Mouse (Mus musculus) limb, embryonic 11.5 days (tissue): ENCODE data around the gene Keg1. TPM values are rescaled to one million over a fixed set of nuclear protein-coding genes. Genes with fewer than 3 reads are reported as not detected.
"Not testable (repeated sequence)": the region's sequence is repeated elsewhere in the genome, so short reads cannot be mapped to it uniquely, and the experiment has no call there.

Experiments used
- ATAC-seq: fragments of 200-750 bp; cut with Nextera tagmentation; 2 replicates; pipeline ENCODE4 v1.8.0; 2017; ENCODE audit warnings: low read depth; ENCODE audit not compliant: insufficient number of reproducible peaks, low FRiP score, low TSS enrichment
- DNase-seq: peaks from one replicate; pipeline ENCODE4 v3.0.0-alpha.2; 2015; ENCODE audit warnings: low spot score
- H3K27ac ChIP-seq: fragments of 300-500 bp; sonication (generic); replicated peaks from 2 replicates; pipeline ENCODE4 v1.5.1; 2014; ENCODE audit warnings: low read depth, mild to moderate bottlenecking, low read length
- H3K27me3 ChIP-seq: fragments of 300-500 bp; sonication (generic); 2 replicates; pipeline ENCODE4 v1.6.1; 2014; ENCODE audit warnings: mild to moderate bottlenecking, low read length, mixed read lengths; ENCODE audit not compliant: control insufficient read depth, insufficient read depth
- H3K36me3 ChIP-seq: fragments of 300-500 bp; sonication (generic); 2 replicates; pipeline ENCODE4 v1.6.1; 2014; ENCODE audit warnings: mild to moderate bottlenecking, low read length, moderate library complexity, mixed read lengths; ENCODE audit not compliant: control insufficient read depth, insufficient read depth
- H3K4me1 ChIP-seq: fragments of 300-500 bp; sonication (generic); 2 replicates; pipeline ENCODE4 v1.6.1; 2014; ENCODE audit warnings: low read length, mixed read lengths; ENCODE audit not compliant: control insufficient read depth, insufficient read depth
- H3K4me2 ChIP-seq: fragments of 300-500 bp; sonication (generic); 2 replicates; pipeline ENCODE4 v1.6.1; 2014; ENCODE audit warnings: low read depth, mild to moderate bottlenecking, moderate library complexity; ENCODE audit not compliant: severe bottlenecking
- H3K4me3 ChIP-seq: fragments of 300-500 bp; sonication (generic); 2 replicates; pipeline ENCODE4 v1.5.1; 2014; ENCODE audit warnings: low read depth, low read length
- H3K9ac ChIP-seq: fragments of 300-500 bp; sonication (generic); 2 replicates; pipeline ENCODE4 v1.6.1; 2014; ENCODE audit warnings: mild to moderate bottlenecking, low read length
- H3K9me3 ChIP-seq: fragments of 300-500 bp; sonication (generic); 2 replicates; pipeline ENCODE4 v1.6.1; 2016; ENCODE audit warnings: low read length; ENCODE audit not compliant: control insufficient read depth
- WGBS: fragments of 180-500 bp; shearing (Covaris S2); extraction: QIAGEN DNeasy Blood & Tissue Kit; methylation state at CpG from one replicate; pipeline ENCODE4 v1.1.7; 2014; 5-methylcytosine and 5-hydroxymethylcytosine counted together
- polyA plus RNA-seq: library from polyadenylated mRNA; unstranded; fragments of >200 nt; fragmentation: Nextera tagmentation; extraction: Ambion mirVana; gene quantifications from 2 replicates; pipeline ENCODE4 v1.2.1, GENCODE M21; 2014

Gene Keg1
- not detected in 2 replicates for polyA plus RNA-seq

DNA sequence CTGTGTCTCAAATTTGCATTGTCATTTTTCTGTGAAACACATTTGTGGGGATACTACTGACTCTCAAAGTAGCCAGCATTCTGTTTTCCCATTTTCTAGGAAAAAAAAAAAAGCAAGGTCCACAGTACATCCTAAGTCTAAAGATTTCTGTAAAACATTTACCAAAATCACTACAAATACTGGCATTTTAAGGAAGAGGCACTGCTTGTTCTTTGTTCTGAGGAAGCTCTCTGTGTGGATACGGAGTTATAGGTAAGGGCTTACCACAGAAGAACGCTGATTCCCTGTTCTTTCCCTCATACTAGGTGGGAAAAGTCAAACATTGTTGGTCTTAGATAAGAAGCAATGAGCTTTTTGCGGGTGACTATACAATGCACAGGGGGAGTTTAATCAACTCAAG, at the start of gene Keg1:
Gene Keg1 (plus strand): TSS at position 197 of the 400 bp plus-strand sequence.
- H3K4me2 ChIP-seq: no peak within 1 kb of the TSS
- ATAC-seq (no peak), DNase-seq (no peak)
- H3K9ac ChIP-seq: no peak within 1 kb of the TSS
- 79% methylated on average over 3 of the region's 3 CpGs for WGBS
- H3K4me1 ChIP-seq: no peaks in the 10 kb centered on the region
- no peak within 1 kb of the TSS for H3K4me3 ChIP-seq
- no peaks in the 10 kb centered on the region for H3K36me3 ChIP-seq
- H3K27me3 ChIP-seq: no peaks in the 10 kb centered on the region
- H3K27ac ChIP-seq: no peak within 1 kb of the TSS
- no peaks in the 10 kb centered on the region for H3K9me3 ChIP-seq

DNA sequence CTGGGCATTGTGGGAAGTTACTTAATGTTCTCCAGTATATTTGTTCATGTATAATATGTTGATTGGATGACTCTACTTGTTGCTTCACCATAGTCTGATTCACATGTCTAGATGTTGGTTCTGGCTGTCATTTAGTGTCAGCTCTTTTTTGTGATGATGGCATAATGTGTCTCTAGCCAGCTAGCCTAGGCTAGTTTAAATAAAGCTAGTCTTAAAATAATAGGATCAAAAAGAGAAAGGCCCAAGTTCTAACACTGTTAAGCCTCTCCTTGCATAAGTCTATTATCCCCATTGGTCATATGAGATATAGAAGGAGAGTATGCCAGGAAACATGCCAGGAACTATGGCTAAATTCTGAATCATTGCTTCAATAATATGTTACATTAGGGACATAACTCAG, 46.1 kb upstream of the Keg1 start:
- Histone ChIP-seq H3K27me3 (no peaks in the 10 kb centered on the region), H3K9ac (no peak overlapping the region), H3K36me3 (no peaks in the 10 kb centered on the region), H3K4me3 (no peak overlapping the region), H3K9me3 (no peaks in the 10 kb centered on the region), H3K27ac (no peak overlapping the region), H3K4me2 (no peak overlapping the region), H3K4me1 (no peaks in the 10 kb centered on the region)
- DNase-seq (no peak), ATAC-seq (no peak)

DNA sequence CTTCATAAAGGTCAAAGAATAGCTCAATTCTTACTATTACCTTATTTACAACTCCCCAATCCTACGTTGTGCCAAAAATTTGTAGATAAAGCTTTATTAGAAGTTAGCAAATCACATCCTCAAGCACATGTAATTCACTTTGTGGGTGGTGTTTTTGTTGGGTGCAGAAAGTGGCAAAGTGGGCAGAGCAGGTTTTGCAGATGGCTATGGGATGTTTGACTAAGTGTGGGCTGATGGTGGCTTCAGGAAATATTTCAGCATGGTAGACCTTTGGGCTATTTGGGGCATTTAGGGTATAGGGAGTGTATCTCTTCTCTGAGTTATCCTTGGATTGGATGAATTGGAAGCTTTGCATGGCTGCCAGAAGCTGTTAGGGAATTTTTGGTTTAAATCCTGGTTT, 29.4 kb upstream of the Keg1 start:
- ATAC-seq (no peak), DNase-seq (no peak)
- H3K27me3 ChIP-seq: no peaks in the 10 kb centered on the region
- no peaks in the 10 kb centered on the region; the same call in 1 of the 2 replicates for H3K9me3 ChIP-seq
- 77% methylated on average over 1 of the region's 1 CpGs for WGBS
- no peaks in the 10 kb centered on the region for H3K4me1 ChIP-seq
- no peak overlapping the region for H3K4me2 ChIP-seq
- H3K4me3 ChIP-seq: no peak overlapping the region
- no peak overlapping the region for H3K27ac ChIP-seq
- H3K36me3 ChIP-seq: no peaks in the 10 kb centered on the region
- no peak overlapping the region for H3K9ac ChIP-seq

DNA sequence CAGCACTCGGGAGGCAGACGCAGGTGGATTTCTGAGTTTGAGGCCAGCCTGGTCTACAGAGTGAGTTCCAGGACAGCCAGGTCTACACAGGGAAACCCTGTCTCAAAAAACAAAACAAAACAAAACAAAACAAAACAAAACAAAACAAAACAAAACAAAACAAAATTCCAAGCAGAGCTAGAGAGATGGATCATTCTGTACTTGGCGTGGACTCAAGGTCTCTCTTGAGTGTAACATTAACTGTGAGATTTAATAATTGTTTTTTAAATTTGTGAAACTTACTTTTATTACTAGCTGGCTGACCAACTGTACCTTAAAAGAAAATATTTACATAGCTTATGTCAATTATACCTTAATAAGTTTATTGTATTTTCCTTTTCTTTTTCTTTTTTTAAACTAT, 27.0 kb upstream of the Keg1 start:
- ATAC-seq, H3K9me3 ChIP-seq, H3K4me3 ChIP-seq, DNase-seq, H3K27ac ChIP-seq, H3K4me1 ChIP-seq, H3K27me3 ChIP-seq, H3K9ac ChIP-seq, H3K36me3 ChIP-seq, H3K4me2 ChIP-seq: not testable (repeated sequence)
- 96% methylated on average over 3 of the region's 3 CpGs for WGBS

DNA sequence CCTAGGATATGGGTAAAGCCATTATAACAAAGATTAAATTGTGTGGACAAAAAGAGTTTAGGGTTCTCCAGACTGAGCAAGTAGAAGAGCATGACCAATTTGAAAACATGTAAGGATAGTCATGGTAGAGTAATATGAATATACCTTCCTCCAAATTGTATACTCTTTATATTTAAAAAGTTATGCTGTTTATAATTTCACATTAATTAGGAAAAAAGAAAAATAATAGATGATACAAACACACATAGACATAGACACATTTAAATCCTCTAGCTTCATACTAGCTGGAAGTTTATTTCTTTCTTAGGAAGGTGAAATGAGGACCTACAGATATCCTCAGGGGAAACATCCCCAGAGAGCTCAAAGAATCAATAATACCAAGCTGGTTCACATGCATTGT, 25.4 kb upstream of the Keg1 start, which contains the start of gene Olfr1442:
Gene Olfr1442 (plus strand): TSS at position 301 of the 400 bp plus-strand sequence.
- ATAC-seq: no peak
- Histone ChIP-seq H3K27ac (no peak within 1 kb of the TSS), H3K4me2 (no peak within 1 kb of the TSS)

DNA sequence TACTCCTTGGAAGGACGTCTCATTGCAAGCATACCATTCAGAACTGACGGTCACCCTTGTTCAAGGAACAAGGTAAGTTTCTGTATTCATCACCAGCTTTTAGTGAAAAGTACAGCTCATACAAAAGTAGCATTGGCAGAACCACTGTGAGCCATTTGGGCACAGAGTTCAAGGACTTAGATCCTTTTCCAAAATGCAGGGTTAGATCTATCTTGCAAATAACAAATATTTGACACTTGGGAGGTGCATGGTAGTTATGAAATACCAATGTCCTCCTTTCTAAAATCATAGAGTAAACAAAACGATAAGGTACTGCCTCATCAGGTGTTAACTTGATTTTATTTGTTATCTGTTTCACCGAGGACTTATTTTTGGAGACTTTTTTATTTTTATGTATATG, 24.5 kb upstream of the Keg1 start:
- H3K4me3 ChIP-seq: no peak overlapping the region
- H3K27ac ChIP-seq: no peak overlapping the region
- DNase-seq (no peak), ATAC-seq (no peak)
- 81% methylated on average over 4 of the region's 4 CpGs for WGBS
- H3K9me3 ChIP-seq: no peaks in the 10 kb centered on the region
- no peaks in the 10 kb centered on the region for H3K36me3 ChIP-seq
- no peaks in the 10 kb centered on the region for H3K4me1 ChIP-seq
- H3K4me2 ChIP-seq: no peak overlapping the region
- H3K27me3 ChIP-seq: no peaks in the 10 kb centered on the region
- H3K9ac ChIP-seq: no peak overlapping the region

More for the DNA sequence above, 25.4 kb upstream of the Keg1 start, which contains the start of gene Olfr1442:
- no peaks in the 10 kb centered on the region for H3K36me3 ChIP-seq
- no peaks in the 10 kb centered on the region for H3K4me1 ChIP-seq
- no peak within 1 kb of the TSS for H3K9ac ChIP-seq
- H3K27me3 ChIP-seq: no peaks in the 10 kb centered on the region
- no peak within 1 kb of the TSS for H3K4me3 ChIP-seq
- no peak for DNase-seq
- H3K9me3 ChIP-seq: no peaks in the 10 kb centered on the region

DNA sequence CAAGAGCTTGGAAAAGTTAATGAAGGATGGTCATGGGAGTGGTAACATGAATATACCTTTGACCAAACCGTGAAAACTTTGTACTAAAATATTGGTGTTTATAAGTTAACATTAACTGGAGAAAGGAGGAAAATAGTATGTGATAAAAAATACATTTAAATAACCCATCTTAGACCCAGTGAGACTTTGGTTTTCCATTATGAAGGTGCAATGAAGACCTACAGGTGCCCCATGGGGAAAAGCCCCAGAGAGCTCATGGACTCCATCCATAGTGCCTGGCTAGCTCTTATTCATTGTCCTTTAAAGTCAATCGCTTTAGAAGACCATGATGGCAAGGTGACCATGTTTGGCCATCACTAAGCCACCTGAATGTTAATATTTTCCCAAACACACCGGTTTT, 17.8 kb upstream of the Keg1 start, which contains the start of gene Olfr1443:
Gene Olfr1443 (plus strand): TSS at position 301 of the 400 bp plus-strand sequence.
- 68% methylated on average over 3 of the region's 3 CpGs for WGBS
- no peaks in the 10 kb centered on the region for H3K27me3 ChIP-seq
- H3K27ac ChIP-seq: no peak within 1 kb of the TSS
- H3K9ac ChIP-seq: no peak within 1 kb of the TSS
- H3K4me3 ChIP-seq: no peak within 1 kb of the TSS
- H3K9me3 ChIP-seq: no peaks in the 10 kb centered on the region; the same call in 1 of the 2 replicates
- no peaks in the 10 kb centered on the region for H3K4me1 ChIP-seq
- ATAC-seq (no peak), DNase-seq (no peak)
- no peaks in the 10 kb centered on the region for H3K36me3 ChIP-seq
- H3K4me2 ChIP-seq: no peak within 1 kb of the TSS

DNA sequence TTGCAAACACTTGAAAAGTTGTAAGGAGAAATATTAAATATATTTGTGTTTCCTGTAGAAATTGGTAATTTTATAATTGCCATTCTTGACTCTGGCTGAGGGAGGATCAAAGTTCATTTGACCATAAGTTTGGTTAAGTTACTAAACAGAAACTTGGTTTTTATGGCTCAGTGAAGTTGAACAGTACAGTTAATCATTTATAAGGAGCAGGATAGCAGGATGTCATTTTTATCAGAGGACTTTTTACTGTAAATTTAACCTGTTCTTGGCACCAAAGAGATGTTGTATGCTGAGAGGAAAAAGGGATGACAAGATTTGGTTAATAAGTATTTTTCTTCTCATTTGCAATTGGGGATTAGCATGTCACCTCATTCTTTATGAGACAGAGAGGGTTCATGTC, 10.9 kb upstream of the Keg1 start:
- no peaks in the 10 kb centered on the region for H3K9me3 ChIP-seq
- no peaks in the 10 kb centered on the region for H3K27me3 ChIP-seq
- H3K4me2 ChIP-seq: no peak overlapping the region
- DNase-seq: no peak
- ATAC-seq: no peak
- no peak overlapping the region for H3K9ac ChIP-seq
- H3K36me3 ChIP-seq: no peaks in the 10 kb centered on the region
- H3K4me1 ChIP-seq: no peaks in the 10 kb centered on the region
- no peak overlapping the region for H3K4me3 ChIP-seq
- H3K27ac ChIP-seq: no peak overlapping the region

DNA sequence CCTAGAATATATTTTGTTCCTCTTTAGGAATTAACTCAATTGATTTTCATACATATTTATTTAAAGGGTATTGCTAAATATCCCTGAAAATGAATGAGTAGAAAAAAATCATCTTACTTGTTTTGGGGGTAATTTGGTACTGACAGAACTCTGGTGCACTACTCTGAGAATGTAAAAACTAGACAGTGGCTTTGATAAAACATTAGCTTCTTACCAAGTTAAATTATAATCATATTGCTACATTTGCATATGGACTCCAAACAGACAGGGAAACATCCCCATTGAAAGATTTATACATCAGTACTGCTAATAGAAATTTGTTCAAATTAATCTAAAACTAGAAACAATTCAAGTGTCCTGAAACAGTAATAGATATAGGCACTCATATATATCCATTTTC, 10.4 kb upstream of the Keg1 start:
- Histone ChIP-seq H3K9ac (no peak overlapping the region), H3K36me3 (no peaks in the 10 kb centered on the region), H3K4me3 (no peak overlapping the region), H3K4me1 (no peaks in the 10 kb centered on the region), H3K27me3 (no peaks in the 10 kb centered on the region), H3K9me3 (no peaks in the 10 kb centered on the region), H3K27ac (no peak overlapping the region), H3K4me2 (no peak overlapping the region)
- ATAC-seq: no peak
- DNase-seq: no peak
